Mouse (Mus musculus) ES-E14 (cell line): ENCODE measurements around the gene Slc26a10.

Source experiments
- HCFC1 ChIP-seq: IDR thresholded peaks from 2 replicates; pipeline ENCODE4 v1.6.1; 2012; ENCODE audit warnings: low read length, inconsistent platforms, borderline replicate concordance; ENCODE audit not compliant: insufficient read depth
- ZNF384 ChIP-seq: IDR thresholded peaks from 2 replicates; pipeline ENCODE4 v1.6.1; 2012; ENCODE audit warnings: low read depth, low read length, inconsistent platforms

DNA sequence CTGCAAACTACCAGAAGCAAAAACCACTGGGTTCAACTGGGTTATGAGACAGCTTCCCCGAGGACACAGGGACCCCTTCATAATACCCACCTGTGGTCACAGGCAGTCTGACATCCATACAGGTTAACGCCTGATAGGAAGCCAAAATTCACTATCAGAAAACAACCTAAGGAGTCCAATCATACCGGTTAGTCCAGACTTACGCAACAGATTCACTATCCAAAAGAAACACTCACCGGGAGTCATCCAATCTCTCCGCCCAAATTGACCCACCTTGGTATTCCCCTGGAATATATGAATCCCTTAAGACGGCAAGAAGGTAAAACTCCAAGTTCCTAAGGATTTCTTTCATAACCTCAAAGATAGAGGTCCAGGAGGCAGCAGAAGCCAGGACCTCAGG lies 35.9 kb downstream of the Slc26a10 start:
- TF ChIP-seq ZNF384 (no peak), HCFC1 (no peak)
